Mouse (Mus musculus): Measurements from ENCODE around the gene Zbtb12. TPM values are rescaled to one million over a fixed set of nuclear protein-coding genes. Genes with fewer than 3 reads are reported as not detected.

Zbtb12 gene
- polyA plus RNA-seq, 1 experiment from 2014 or later = 17.4 TPM

DNA sequence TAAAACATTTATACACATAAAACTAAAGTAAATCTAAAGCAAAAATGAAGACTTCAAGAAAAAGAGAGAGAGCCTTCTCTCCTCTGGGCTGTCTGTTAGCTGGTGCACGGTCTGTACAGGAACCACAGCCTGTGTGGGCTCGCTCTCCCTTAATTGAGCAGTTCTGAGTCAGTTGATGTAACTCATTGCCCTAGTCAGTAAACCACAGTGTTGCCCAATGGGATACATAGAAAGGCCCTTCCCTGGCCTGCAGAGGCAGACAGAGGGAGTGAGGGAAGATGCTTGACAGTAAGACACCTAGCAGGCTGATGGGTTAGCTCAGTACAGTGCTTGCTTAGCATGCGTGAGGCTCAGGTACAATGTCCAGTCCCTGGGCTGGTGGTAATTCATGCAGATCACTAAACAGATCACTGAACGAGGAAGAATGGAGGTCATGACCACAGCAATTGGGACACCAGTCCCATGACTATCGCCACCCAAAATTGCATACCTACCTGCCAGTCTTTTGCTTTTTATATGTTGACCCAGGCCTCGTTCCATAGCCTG is 58.8 kb downstream of the Zbtb12 start:
- no peak overlapping the region for H3K27ac ChIP-seq
- ATAC-seq (replicated peaks) = no peak
- peaks cover 4% of the 10 kb centered on the region; the same call in 1 of the 2 replicates for H3K4me1 ChIP-seq
- WGBS = 84% methylated on average over 6 of the region's 6 CpGs
- no peak overlapping the region for H3K9ac ChIP-seq
- H3K4me2 ChIP-seq = no peak overlapping the region
- H3K36me3 ChIP-seq (replicated peaks) = peaks cover 9% of the 10 kb centered on the region; the same call in 1 of the 2 replicates
- no peak overlapping the region for H3K4me3 ChIP-seq
- H3K9me3 ChIP-seq = no peaks in the 10 kb centered on the region
- no peaks in the 10 kb centered on the region for H3K27me3 ChIP-seq (replicated peaks)

GRCm38 (mm10) chr17:34941344-34942041 is 62.2 kb downstream of the Zbtb12 start:
- Histone ChIP-seq H3K36me3 (replicated peaks) (no peaks in the 10 kb centered on the region), H3K27ac (no peak overlapping the region), H3K9ac (no peak overlapping the region), H3K4me1 (peaks cover 4% of the 10 kb centered on the region; the same call in 1 of the 2 replicates), H3K4me3 (peak overlapping the region; percentile 15; the same call in 1 of the 2 replicates), H3K9me3 (no peaks in the 10 kb centered on the region), H3K27me3 (replicated peaks) (no peaks in the 10 kb centered on the region), H3K4me2 (peak overlapping the region; percentile 40)
- no peak for ATAC-seq (replicated peaks)
- 6% methylated on average over 15 of the region's 15 CpGs for WGBS

DNA sequence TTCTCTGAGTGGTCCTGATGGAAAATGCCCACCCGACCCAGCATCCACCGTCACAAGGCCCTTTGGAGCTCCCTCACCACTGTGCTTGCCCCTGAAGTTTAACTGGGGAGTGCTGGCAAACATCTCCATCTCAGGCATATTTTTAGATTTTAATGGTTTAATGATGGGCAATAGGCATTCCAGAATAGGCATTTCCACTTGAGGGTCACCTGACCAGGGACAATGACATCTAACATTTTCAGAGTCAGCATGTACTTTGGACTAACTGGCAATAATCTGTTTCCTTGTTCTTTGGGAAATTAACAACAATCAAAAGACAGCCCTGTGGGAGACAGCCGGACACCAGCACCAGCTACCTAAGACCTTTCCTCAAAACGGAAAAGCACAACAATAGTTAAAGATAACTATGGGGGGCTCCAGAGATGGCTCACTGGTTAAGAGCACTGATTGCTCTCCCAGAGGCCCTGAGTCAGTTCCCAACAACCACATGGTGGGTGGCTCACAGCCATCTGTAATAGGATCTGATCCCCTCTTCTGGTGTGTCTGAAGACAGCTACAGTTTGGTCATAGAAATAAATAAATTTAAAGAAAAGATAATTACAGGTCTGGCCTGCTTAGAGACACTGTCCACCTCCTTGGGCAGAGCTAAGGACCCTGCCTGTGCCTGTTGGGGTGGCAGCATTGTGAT is 64.0 kb downstream of the Zbtb12 start:
- H3K9me3 ChIP-seq = no peaks in the 10 kb centered on the region
- no peak overlapping the region for H3K4me3 ChIP-seq
- H3K27me3 ChIP-seq (replicated peaks) = no peaks in the 10 kb centered on the region
- H3K9ac ChIP-seq = no peak overlapping the region
- H3K36me3 ChIP-seq (replicated peaks) = no peaks in the 10 kb centered on the region
- 82% methylated on average over 4 of the region's 4 CpGs for WGBS
- H3K27ac ChIP-seq = no peak overlapping the region
- H3K4me2 ChIP-seq = no peak overlapping the region
- ATAC-seq (replicated peaks) = no peak
- peaks cover 4% of the 10 kb centered on the region; the same call in 1 of the 2 replicates for H3K4me1 ChIP-seq

GRCm38 (mm10) chr17:34944362-34944761 is 65.1 kb downstream of the Zbtb12 start:
- Histone ChIP-seq H3K4me2 (no peak overlapping the region), H3K9me3 (no peaks in the 10 kb centered on the region), H3K27ac (no peak overlapping the region), H3K36me3 (replicated peaks) (no peaks in the 10 kb centered on the region), H3K4me1 (peaks cover 4% of the 10 kb centered on the region; the same call in 1 of the 2 replicates), H3K27me3 (replicated peaks) (no peaks in the 10 kb centered on the region), H3K4me3 (no peak overlapping the region), H3K9ac (no peak overlapping the region)
- ATAC-seq (replicated peaks) = no peak

Small RNA genes within 50 kb of the gene (microRNA-seq; reads per million reads assigned to microRNA genes)
- 0.55 reads per million for gene Mir6970
- gene Mir6971 = 4.2 reads per million, percentile 21 among the genes with 10 or more reads in this experiment
- not detected for gene Mir6972

Other genes starting within 250 kb of the Zbtb12 start
- gene Prrt1, start 249.9 kb upstream of the Zbtb12 start, polyA plus RNA-seq (2015; fragmentation: Nextera tagmentation; extraction: Ambion mirVana) = 10.7 and 10.8 TPM in 2 replicates
- gene Fkbpl, start 234.7 kb upstream of the Zbtb12 start, polyA plus RNA-seq (2015; fragmentation: Nextera tagmentation; extraction: Ambion mirVana) = 14.6 and 16.0 TPM in 2 replicates
- gene Atf6b, start 232.3 kb upstream of the Zbtb12 start, polyA plus RNA-seq (2015; fragmentation: Nextera tagmentation; extraction: Ambion mirVana) = 123 and 125 TPM in 2 replicates
- gene Tnxb, start 208.9 kb upstream of the Zbtb12 start, polyA plus RNA-seq (2015; fragmentation: Nextera tagmentation; extraction: Ambion mirVana) = 0.18 and 0.24 TPM in 2 replicates
- gene C4b, start 135.6 kb upstream of the Zbtb12 start, polyA plus RNA-seq (2015; fragmentation: Nextera tagmentation; extraction: Ambion mirVana) = 0.22 TPM in 2 replicates
- not detected in 2 replicates for gene Cyp21a1, start 74.9 kb upstream of the Zbtb12 start, polyA plus RNA-seq (2015; fragmentation: Nextera tagmentation; extraction: Ambion mirVana)
- gene Stk19, start 42.5 kb upstream of the Zbtb12 start, polyA plus RNA-seq (2015; fragmentation: Nextera tagmentation; extraction: Ambion mirVana) = 41.2 and 50.4 TPM in 2 replicates
- gene Dxo, start 42.5 kb upstream of the Zbtb12 start, polyA plus RNA-seq (2015; fragmentation: Nextera tagmentation; extraction: Ambion mirVana) = 75.0 and 79.1 TPM in 2 replicates
- 67.4 and 73.8 TPM in 2 replicates for gene Skiv2l, start 29.3 kb upstream of the Zbtb12 start, polyA plus RNA-seq (2015; fragmentation: Nextera tagmentation; extraction: Ambion mirVana)
- 76.3 and 82.3 TPM in 2 replicates for gene Nelfe, start 29.1 kb upstream of the Zbtb12 start, polyA plus RNA-seq (2015; fragmentation: Nextera tagmentation; extraction: Ambion mirVana)
- gene Cfb, start 17.0 kb upstream of the Zbtb12 start, polyA plus RNA-seq (2015; fragmentation: Nextera tagmentation; extraction: Ambion mirVana) = 2.6 and 3.3 TPM in 2 replicates
- gene Gm20547, start 2.6 kb downstream of the Zbtb12 start, polyA plus RNA-seq (2015; fragmentation: Nextera tagmentation; extraction: Ambion mirVana) = 0.18 TPM in 1 of 2 replicates, not detected in the other
- gene C2, start 18.8 kb downstream of the Zbtb12 start, polyA plus RNA-seq (2015; fragmentation: Nextera tagmentation; extraction: Ambion mirVana) = 2.1 and 3.1 TPM in 2 replicates
- 113 and 119 TPM in 2 replicates for gene Ehmt2, start 19.0 kb downstream of the Zbtb12 start, polyA plus RNA-seq (2015; fragmentation: Nextera tagmentation; extraction: Ambion mirVana)
- gene Slc44a4, start 35.0 kb downstream of the Zbtb12 start, polyA plus RNA-seq (2015; fragmentation: Nextera tagmentation; extraction: Ambion mirVana) = not detected in 2 replicates
- gene Neu1, start 51.8 kb downstream of the Zbtb12 start, polyA plus RNA-seq (2015; fragmentation: Nextera tagmentation; extraction: Ambion mirVana) = 36.1 and 41.1 TPM in 2 replicates
- gene Hspa1b, start 79.8 kb downstream of the Zbtb12 start, polyA plus RNA-seq (2015; fragmentation: Nextera tagmentation; extraction: Ambion mirVana) = 0.24 and 0.31 TPM in 2 replicates
- not detected in 2 replicates for gene Gm20481, start 90.4 kb downstream of the Zbtb12 start, polyA plus RNA-seq (2015; fragmentation: Nextera tagmentation; extraction: Ambion mirVana)
- gene Hspa1a, start 92.7 kb downstream of the Zbtb12 start, polyA plus RNA-seq (2015; fragmentation: Nextera tagmentation; extraction: Ambion mirVana) = 12.7 and 13.3 TPM in 2 replicates
- 1.2 and 1.5 TPM in 2 replicates for gene Hspa1l, start 93.2 kb downstream of the Zbtb12 start, polyA plus RNA-seq (2015; fragmentation: Nextera tagmentation; extraction: Ambion mirVana)
- gene Lsm2, start 102.4 kb downstream of the Zbtb12 start, polyA plus RNA-seq (2015; fragmentation: Nextera tagmentation; extraction: Ambion mirVana) = 103 and 111 TPM in 2 replicates
- gene Vars, start 121.5 kb downstream of the Zbtb12 start, polyA plus RNA-seq (2015; fragmentation: Nextera tagmentation; extraction: Ambion mirVana) = 63.1 and 70.2 TPM in 2 replicates
- 0.06 and 0.15 TPM in 2 replicates for gene Vwa7, start 137.1 kb downstream of the Zbtb12 start, polyA plus RNA-seq (2015; fragmentation: Nextera tagmentation; extraction: Ambion mirVana)
- gene Sapcd1, start 148.5 kb downstream of the Zbtb12 start, polyA plus RNA-seq (2015; fragmentation: Nextera tagmentation; extraction: Ambion mirVana) = 2.5 and 2.7 TPM in 2 replicates
- gene Msh5, start 167.3 kb downstream of the Zbtb12 start, polyA plus RNA-seq (2015; fragmentation: Nextera tagmentation; extraction: Ambion mirVana) = 1.6 and 3.3 TPM in 2 replicates
- 62.4 and 72.1 TPM in 2 replicates for gene Clic1, start 170.5 kb downstream of the Zbtb12 start, polyA plus RNA-seq (2015; fragmentation: Nextera tagmentation; extraction: Ambion mirVana)
- gene Ddah2, start 179.6 kb downstream of the Zbtb12 start, polyA plus RNA-seq (2015; fragmentation: Nextera tagmentation; extraction: Ambion mirVana) = 337 and 380 TPM in 2 replicates
- 0.31 TPM in 1 of 2 replicates, not detected in the other for gene Ly6g6c, start 185.9 kb downstream of the Zbtb12 start, polyA plus RNA-seq (2015; fragmentation: Nextera tagmentation; extraction: Ambion mirVana)
- gene Mpig6b, start 186.7 kb downstream of the Zbtb12 start, polyA plus RNA-seq (2015; fragmentation: Nextera tagmentation; extraction: Ambion mirVana) = 0.21 and 0.43 TPM in 2 replicates
- 0.21 and 0.32 TPM in 2 replicates for gene Ly6g6e, start 197.4 kb downstream of the Zbtb12 start, polyA plus RNA-seq (2015; fragmentation: Nextera tagmentation; extraction: Ambion mirVana)
- 1.9 and 2.5 TPM in 2 replicates for gene Ly6g6d, start 198.6 kb downstream of the Zbtb12 start, polyA plus RNA-seq (2015; fragmentation: Nextera tagmentation; extraction: Ambion mirVana)
- gene Ly6g6f, start 206.1 kb downstream of the Zbtb12 start, polyA plus RNA-seq (2015; fragmentation: Nextera tagmentation; extraction: Ambion mirVana) = not detected in 2 replicates
- gene Abhd16a, start 209.8 kb downstream of the Zbtb12 start, polyA plus RNA-seq (2015; fragmentation: Nextera tagmentation; extraction: Ambion mirVana) = 105 and 113 TPM in 2 replicates
- gene Ly6g5c, start 228.8 kb downstream of the Zbtb12 start, polyA plus RNA-seq (2015; fragmentation: Nextera tagmentation; extraction: Ambion mirVana) = not detected in 2 replicates
- 1.1 and 2.2 TPM in 2 replicates for gene Ly6g5b, start 235.9 kb downstream of the Zbtb12 start, polyA plus RNA-seq (2015; fragmentation: Nextera tagmentation; extraction: Ambion mirVana)
- 25.9 and 28.9 TPM in 2 replicates for gene Gpank1, start 242.0 kb downstream of the Zbtb12 start, polyA plus RNA-seq (2015; fragmentation: Nextera tagmentation; extraction: Ambion mirVana)
- gene Csnk2b, start 242.6 kb downstream of the Zbtb12 start, polyA plus RNA-seq (2015; fragmentation: Nextera tagmentation; extraction: Ambion mirVana) = 316 and 319 TPM in 2 replicates
- 8.3 and 9.6 TPM in 2 replicates for gene D17H6S53E, start 246.9 kb downstream of the Zbtb12 start, polyA plus RNA-seq (2015; fragmentation: Nextera tagmentation; extraction: Ambion mirVana)

Data from midbrain, embryonic 15.5 days (tissue).